Mouse (Mus musculus): ENCODE measurements around the gene Fbxl17. TPM values are rescaled to one million over a fixed set of nuclear protein-coding genes. Genes with fewer than 3 reads are reported as not detected.
A peak's percentile ranks its signal among the peaks of the same experiment; 100 is the strongest.

Gene Fbxl17
- total RNA-seq, 4 experiments from 2014 or later: 46.7 to 63.6 (median 51.9) TPM

GRCm38 (mm10) chr17:63070161-63070761 lies 429.6 kb downstream of the Fbxl17 start:
- no peak for DNase-seq (ENCODE audit: low spot score in 2 of 2)

- no peak for DNase-seq (ENCODE audit: low spot score in 2 of 2)
These were observed 437.0 kb downstream of the Fbxl17 start for GRCm38 (mm10) chr17:63062785-63063184.

DNA sequence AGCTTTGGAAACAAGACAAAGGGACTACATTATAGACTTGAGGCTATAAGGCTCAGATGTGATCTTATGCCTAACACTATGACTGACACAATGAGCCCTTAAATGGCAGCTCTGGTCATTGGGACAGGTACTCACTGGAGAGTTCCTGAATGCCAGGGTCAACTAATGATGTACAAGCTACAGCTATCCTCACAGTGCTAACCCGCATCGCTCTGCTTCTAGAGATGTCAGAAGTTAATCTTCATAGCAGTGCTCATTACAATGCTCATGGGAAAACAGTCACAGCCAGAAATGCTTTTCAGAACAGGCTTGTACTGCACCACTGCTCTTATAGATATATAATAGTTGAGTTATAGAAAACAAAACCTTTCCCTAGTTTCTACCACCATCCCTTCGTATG lies 438.0 kb downstream of the Fbxl17 start:
- DNase-seq (ENCODE audit: low spot score in 2 of 2): no peak

GRCm38 (mm10) chr17:63060814-63061213 lies 439.0 kb downstream of the Fbxl17 start:
- no peak for DNase-seq (ENCODE audit: low spot score in 2 of 2)

- no peak for DNase-seq (ENCODE audit: low spot score in 2 of 2)
These were observed 442.0 kb downstream of the Fbxl17 start for GRCm38 (mm10) chr17:63057740-63058388.

- no peak for DNase-seq (ENCODE audit: low spot score in 2 of 2)
These were observed 442.8 kb downstream of the Fbxl17 start for GRCm38 (mm10) chr17:63056976-63057375.

GRCm38 (mm10) chr17:63053311-63053710 lies 446.5 kb downstream of the Fbxl17 start:
- DNase-seq (ENCODE audit: low spot score in 2 of 2): no peak

- no peak for DNase-seq (ENCODE audit: low spot score in 2 of 2)
These were observed 453.4 kb downstream of the Fbxl17 start for GRCm38 (mm10) chr17:63046401-63046800.

DNA sequence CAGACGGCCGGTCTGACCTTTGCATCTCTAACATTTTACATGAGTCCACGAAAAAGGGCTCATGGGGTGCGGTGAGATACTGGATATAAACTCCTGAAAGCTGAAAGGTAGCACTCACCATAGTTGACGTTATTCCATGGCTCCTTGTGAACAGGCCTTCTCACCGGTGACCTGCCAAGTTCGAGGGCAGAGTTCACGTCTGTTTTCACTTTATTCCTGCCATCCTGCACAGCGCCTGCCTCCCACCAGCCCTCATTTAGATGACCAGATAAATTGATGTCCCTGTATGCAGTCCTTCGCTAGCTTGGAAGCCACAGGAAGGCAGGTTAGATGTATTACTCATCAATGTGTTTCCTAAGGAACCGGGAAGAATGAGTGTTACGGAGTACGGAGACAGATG lies 454.5 kb downstream of the Fbxl17 start:
- DNase-seq (ENCODE audit: low spot score in 2 of 2): no peak

- DNase-seq (ENCODE audit: low spot score in 2 of 2): no peak
These were observed 456.7 kb downstream of the Fbxl17 start for GRCm38 (mm10) chr17:63043046-63043675.

- no peak for DNase-seq (ENCODE audit: low spot score in 2 of 2)
These were observed 462.3 kb downstream of the Fbxl17 start for GRCm38 (mm10) chr17:63037562-63037961.

DNA sequence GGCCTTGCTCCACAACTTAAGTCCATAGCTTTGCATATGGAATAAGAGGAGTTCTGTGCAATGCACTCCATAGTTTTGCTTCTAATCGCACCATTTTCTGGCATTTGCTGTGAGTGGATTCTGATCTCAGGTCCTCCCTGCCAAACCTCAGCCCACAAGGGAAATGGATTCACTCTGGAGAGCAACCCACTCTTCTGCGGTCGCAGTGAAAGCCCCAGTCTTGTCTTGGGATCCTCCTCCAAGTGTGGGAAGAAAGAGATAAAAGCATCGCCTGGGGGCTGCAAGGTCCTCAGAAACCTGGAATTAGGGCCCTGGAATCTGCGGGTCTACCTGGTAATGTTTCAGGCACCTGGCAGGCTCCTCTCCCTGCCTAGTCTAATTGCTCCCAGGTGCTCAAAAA lies 466.7 kb downstream of the Fbxl17 start:
- DNase-seq (ENCODE audit: low spot score in 2 of 2): no peak

GRCm38 (mm10) chr17:63029105-63029504 lies 470.7 kb downstream of the Fbxl17 start:
- DNase-seq (ENCODE audit: low spot score in 2 of 2): no peak

DNA sequence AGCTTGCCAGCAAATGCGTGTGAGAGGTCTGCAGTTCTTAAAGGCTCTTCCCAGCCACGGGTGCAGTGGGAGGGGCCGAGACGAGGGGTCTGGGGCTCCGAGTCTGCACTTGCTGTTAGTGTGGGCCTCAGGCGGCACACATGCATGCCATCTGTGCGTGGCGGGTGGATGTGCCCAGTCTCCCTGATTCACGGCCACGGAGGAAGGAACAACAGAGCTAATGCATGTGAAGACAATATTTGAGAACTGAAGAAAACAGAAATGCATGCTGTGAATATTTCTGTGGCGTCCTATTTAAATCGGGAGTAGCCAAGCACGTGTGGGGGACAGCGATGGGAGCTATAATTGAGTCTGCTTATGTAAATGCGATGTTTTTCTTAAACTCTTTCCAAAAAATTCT lies 474.6 kb downstream of the Fbxl17 start:
- no peak for DNase-seq (ENCODE audit: low spot score in 2 of 2)

- no peak for DNase-seq (ENCODE audit: low spot score in 2 of 2)
These were observed 482.1 kb downstream of the Fbxl17 start for GRCm38 (mm10) chr17:63017605-63018167.

GRCm38 (mm10) chr17:63012571-63012923 lies 487.3 kb downstream of the Fbxl17 start:
- DNase-seq (ENCODE audit: low spot score in 2 of 2): no peak

DNA sequence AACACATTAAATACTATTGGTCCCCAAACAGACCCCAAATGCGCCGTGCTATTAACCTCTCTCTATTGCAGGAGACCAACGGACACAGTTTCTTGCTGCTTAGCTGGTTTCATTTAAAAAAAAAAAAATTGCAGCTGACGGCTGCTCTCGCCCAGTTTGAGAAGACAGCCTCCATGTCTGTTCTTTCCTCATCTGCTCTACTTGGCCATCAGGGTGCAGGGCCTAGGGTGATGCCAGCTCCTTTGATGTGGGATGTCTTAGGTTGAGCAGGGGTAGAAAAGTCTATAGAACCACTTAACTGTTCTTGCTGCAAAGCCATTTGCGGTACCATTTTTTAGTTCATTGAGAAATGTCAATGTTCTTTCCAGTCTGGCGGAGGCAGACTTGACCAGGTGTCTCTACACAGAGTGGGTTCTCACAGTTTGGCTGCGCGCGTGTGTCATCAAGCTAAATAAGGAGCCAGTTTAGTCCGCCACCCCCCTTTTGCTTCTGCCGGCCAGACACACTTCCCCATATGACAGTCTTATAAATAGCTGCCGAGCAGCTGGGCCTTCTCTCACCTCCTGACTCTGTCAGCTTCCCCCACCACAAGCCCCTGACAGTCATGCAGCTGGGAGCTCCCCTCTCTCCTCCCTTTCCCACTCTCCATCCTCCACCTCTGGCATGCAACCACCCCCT lies 487.8 kb downstream of the Fbxl17 start:
- DNase-seq (ENCODE audit: low spot score in 2 of 2): peak; percentile 30 to 57

- DNase-seq (ENCODE audit: low spot score in 2 of 2): no peak
These were observed 489.0 kb downstream of the Fbxl17 start for GRCm38 (mm10) chr17:63010830-63011229.

DNA sequence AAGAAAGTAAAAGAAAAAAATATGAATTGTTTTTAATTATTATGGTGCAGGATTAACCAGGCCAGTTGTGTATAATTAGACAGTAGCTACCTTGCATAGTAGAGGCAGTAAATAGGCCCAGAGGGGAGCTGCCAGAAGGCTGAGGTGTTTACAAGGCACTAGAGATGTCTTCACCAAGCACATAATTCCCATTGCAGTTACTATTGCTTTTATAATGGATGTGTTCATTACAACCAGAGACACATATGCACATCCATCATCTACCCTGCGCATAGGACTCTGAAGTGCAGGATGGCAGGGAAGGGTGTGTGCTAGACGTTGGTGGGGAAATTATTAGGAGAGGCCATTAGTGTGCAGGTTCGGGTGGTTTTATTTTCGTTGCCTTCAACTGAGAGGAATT lies 491.0 kb downstream of the Fbxl17 start:
- no peak for DNase-seq (ENCODE audit: low spot score in 2 of 2)

GRCm38 (mm10) chr17:63008277-63008676 lies 491.5 kb downstream of the Fbxl17 start:
- no peak for DNase-seq (ENCODE audit: low spot score in 2 of 2)

DNA sequence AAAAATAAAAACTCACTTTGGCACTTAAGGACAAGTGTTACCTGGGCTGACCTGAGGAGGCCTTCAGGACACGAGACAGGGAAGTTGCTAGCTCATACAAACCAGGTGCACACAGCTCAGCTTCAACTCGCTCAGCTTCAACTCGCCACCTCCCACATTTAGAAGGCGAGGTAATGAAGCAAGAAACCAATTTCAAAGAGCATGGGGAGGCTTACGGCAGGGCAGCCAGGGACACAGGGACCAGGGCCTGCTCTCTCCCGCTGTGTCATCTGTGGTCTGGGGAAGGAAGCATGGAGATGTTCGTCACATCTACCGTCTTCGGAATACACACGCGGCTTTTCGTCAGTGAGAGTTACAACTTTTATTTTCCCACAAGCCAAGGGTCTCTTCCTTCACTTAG lies 491.9 kb downstream of the Fbxl17 start:
- no peak for DNase-seq (ENCODE audit: low spot score in 2 of 2)

Data from gastrocnemius, adult 8-10 months (tissue).